Mouse (Mus musculus) heart, postnatal 0 days (tissue): ENCODE measurements around the gene Cks2.

Source experiments
- CTCF ChIP-seq: IDR thresholded peaks from 2 replicates; pipeline ENCODE4 v1.5.1; 2016; ENCODE audit warnings: antibody characterized with exemption, control low read depth, low read depth
- EP300 ChIP-seq: IDR thresholded peaks from 2 replicates; pipeline ENCODE4 v1.6.1; 2016; ENCODE audit warnings: antibody characterized with exemption, low read depth

DNA sequence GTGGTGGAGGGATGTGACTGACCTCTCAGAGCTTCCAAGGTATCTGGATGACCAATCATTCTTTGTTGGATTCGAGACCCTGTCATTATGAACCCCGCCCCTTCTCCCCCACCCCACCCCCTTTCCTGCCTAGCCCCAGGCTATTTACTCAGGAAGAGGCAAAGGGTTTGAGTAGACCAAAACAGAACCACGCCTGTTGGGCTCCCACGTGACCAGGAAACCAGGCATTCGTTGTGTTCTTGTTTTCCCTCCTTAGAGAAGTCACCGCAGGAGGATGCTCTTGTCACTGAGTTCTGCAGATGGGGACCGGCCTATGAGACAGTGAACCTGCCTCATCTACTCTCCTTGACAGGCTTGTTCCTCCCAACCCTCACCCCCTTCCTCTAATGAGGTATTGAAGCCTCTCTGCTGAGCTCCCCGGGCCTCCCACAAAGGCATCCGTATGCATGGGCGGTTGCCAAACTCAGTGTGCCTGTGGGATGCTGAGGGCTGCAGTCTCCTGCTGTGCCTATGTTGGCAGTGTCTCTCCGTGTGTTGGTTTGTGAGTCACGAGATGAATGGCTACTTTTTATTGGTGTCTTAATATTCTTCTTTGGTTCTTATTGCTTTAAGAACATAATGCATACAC lies 28.5 kb upstream of the Cks2 start:
- TF ChIP-seq CTCF (no peak), EP300 (no peak)
